Mouse (Mus musculus) kidney, adult 2 months (tissue): Measurements from ENCODE around the gene Parp6. TPM values are rescaled to one million over a fixed set of nuclear protein-coding genes. Genes with fewer than 3 reads are reported as not detected.

Experiments used
- DNase-seq: peaks from one replicate; pipeline ENCODE4 v3.0.0; 2021
- H3K27ac ChIP-seq: fragments of 200-500 bp; 2 replicates; pipeline ENCODE4 v1.5.1; 2012; ENCODE audit warnings: low read depth, low read length, control low read depth, inconsistent platforms; ENCODE audit not compliant: insufficient read depth
- H3K27me3 ChIP-seq: fragments of 200-500 bp; replicated peaks from 2 replicates; pipeline ENCODE4 v1.6.1; 2012; ENCODE audit warnings: mild to moderate bottlenecking, moderate library complexity, low read length, inconsistent platforms; ENCODE audit not compliant: control insufficient read depth, insufficient read depth
- H3K36me3 ChIP-seq: fragments of 200-500 bp; 2 replicates; pipeline ENCODE4 v1.6.1; 2012; ENCODE audit warnings: mild to moderate bottlenecking, moderate library complexity, low read length, inconsistent platforms; ENCODE audit not compliant: control insufficient read depth, insufficient read depth
- H3K4me1 ChIP-seq: fragments of 200-500 bp; 2 replicates; pipeline ENCODE4 v1.6.1; 2011; ENCODE audit warnings: low read length; ENCODE audit not compliant: control insufficient read depth, insufficient read depth
- H3K4me3 ChIP-seq: fragments of 200-500 bp; 2 replicates; pipeline ENCODE4 v1.5.1; 2011; ENCODE audit warnings: mild to moderate bottlenecking, low read depth, low read length, control low read depth; ENCODE audit not compliant: insufficient read depth
- CTCF ChIP-seq: fragments of 200-500 bp; conservative IDR thresholded peaks from 2 replicates; pipeline ENCODE4 v1.5.1; 2011; ENCODE audit warnings: low read depth, mild to moderate bottlenecking, control low read depth, low read length, moderate library complexity, mixed read lengths; ENCODE audit not compliant: insufficient read depth, insufficient read length
- POLR2A ChIP-seq: fragments of 200-500 bp; IDR thresholded peaks from one replicate; pipeline ENCODE4 v1.6.1; 2011; ENCODE audit warnings: low read depth, low read length, control low read depth
- WGBS: fragments of 180-500 bp; shearing (Covaris S2); methylation state at CpG from one replicate; pipeline ENCODE4 v1.1.7; 2018; 5-methylcytosine and 5-hydroxymethylcytosine counted together
- polyA plus RNA-seq: library from polyadenylated mRNA; depleted of rRNA; stranded (reverse); fragments of >200 nt; gene quantifications from 2 replicates; pipeline ENCODE4 v1.2.3, GENCODE M21; 2012; rRNA removed

Parp6 gene
- polyA plus RNA-seq = 15.3 and 19.1 TPM in 2 replicates

DNA sequence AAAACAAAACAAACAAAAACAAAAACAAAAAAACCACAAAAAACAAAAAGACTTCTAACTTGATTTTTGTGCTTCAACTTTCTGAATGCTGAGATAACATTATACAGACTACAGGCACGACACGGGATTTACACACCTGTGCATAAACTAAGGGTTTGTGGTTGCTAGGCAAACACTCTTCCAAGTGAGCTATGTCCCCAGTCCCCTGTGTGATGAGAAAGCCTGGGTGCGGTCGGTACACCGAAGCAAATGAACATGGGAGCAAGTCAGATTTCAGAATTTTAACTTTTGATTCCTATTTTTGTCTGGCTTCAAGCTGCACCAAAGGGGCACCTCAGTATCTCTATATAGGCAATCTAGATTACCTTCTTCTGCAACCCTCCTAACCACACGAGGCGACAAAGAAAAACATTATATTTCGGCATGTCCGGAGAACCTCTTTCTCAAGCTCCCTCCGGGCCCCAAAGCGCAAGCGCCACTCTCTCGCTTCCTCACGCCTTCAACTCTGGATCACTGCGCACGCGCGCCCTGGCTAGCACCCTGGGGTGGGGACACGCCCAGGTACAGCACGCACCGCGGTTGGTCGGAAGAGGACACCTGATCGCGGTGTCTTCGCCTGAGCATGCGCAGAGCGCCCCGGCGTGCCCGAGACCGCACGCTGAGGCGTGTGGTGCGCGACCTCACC lies at the start of gene Parp6:
Parp6 (plus strand) TSS at position 663 of the 685 bp plus-strand sequence.
- H3K27ac ChIP-seq = peak within 1 kb of the TSS; percentile 37
- H3K36me3 ChIP-seq = no peaks in the 10 kb centered on the region
- H3K27me3 ChIP-seq = no peaks in the 10 kb centered on the region
- TF ChIP-seq POLR2A (peak; percentile 57), CTCF (no peak)
- 1% methylated on average over 36 of the region's 36 CpGs for WGBS
- peak within 1 kb of the TSS; percentile 76 for H3K4me3 ChIP-seq
- DNase-seq = peak; percentile 100
- H3K4me1 ChIP-seq = no peaks in the 10 kb centered on the region

DNA sequence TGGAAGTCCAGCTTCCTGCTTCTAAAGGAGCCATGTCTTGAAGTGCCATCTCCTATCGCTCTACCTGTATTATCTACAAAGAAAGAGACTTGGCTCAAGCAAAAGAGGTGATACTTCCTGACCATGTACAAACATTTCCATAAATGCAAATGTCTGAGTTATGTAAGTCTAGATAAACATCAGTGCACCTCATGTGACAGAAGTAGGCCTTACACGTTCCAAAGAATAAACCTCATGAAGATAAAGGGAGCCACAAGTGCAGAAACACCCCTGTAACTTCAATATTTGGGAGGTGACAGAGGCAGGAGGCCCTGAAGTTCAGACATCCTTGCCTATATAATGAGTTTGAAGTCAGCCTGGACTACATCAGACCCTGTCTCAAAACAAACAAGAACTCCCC lies 45.2 kb upstream of the Parp6 start:
- Histone ChIP-seq H3K4me1 (no peaks in the 10 kb centered on the region), H3K27me3 (peaks cover 1% of the 10 kb centered on the region; the same call in 1 of the 2 replicates), H3K27ac (no peak overlapping the region), H3K4me3 (no peak overlapping the region), H3K36me3 (no peaks in the 10 kb centered on the region)
- DNase-seq = no peak
- WGBS = 79% methylated on average over 2 of the region's 2 CpGs
- TF ChIP-seq CTCF (no peak), POLR2A (no peak)

GRCm38 (mm10) chr9:59577401-59577800 lies 39.7 kb upstream of the Parp6 start:
- no peak for DNase-seq
- TF ChIP-seq CTCF (no peak), POLR2A (no peak)
- no peaks in the 10 kb centered on the region for H3K4me1 ChIP-seq
- H3K36me3 ChIP-seq = no peaks in the 10 kb centered on the region
- no peak overlapping the region for H3K27ac ChIP-seq
- H3K27me3 ChIP-seq = no peaks in the 10 kb centered on the region; the same call in 1 of the 2 replicates
- H3K4me3 ChIP-seq = peak overlapping the region; percentile 44
- WGBS = 13% methylated on average over 13 of the region's 13 CpGs

DNA sequence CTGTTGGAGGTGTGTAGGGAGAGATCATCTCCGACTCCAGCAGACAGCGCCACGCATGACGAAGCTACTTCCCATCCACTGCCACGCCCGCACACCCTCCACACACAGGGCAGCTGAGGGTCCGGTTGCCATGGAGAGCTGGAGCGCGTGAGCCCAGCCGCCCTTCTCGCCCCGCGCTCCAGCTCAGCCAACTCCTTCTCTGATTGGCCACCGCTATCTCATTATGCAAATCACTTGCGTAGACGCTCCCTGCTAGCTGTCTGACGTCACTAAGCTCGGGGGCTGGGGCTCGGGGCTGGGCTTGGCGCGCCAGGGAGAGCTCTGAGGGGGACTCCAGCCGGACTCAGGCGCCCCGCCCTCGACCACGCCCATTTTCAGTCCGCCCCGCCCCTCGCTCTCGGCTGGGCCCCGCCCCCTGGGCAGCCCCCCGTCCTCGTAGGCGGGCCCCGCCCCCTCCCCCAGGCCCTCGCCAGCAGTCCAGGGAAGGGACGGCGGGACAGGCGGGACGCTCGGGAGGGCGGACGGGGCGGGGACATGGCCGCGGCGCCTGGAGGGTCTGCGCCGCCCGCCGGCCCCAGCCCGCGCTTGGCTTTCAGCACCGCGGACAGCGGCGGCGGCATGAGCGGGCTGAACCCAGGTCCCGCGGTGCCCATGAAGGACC lies 39.1 kb upstream of the Parp6 start, which contains the start of gene Celf6:
Celf6 (plus strand) TSS at position 74 of the 661 bp plus-strand sequence.
- Histone ChIP-seq H3K4me3 (peak within 1 kb of the TSS; percentile 44), H3K27ac (no peak within 1 kb of the TSS), H3K36me3 (no peaks in the 10 kb centered on the region), H3K4me1 (no peaks in the 10 kb centered on the region), H3K27me3 (no peaks in the 10 kb centered on the region; the same call in 1 of the 2 replicates)
- WGBS = 3% methylated on average over 59 of the region's 61 CpGs
- peak; percentile 74 for DNase-seq
- TF ChIP-seq CTCF (no peak), POLR2A (no peak)

- WGBS = 2% methylated on average over 20 of the region's 20 CpGs
- Histone ChIP-seq H3K27ac (no peak overlapping the region), H3K4me1 (no peaks in the 10 kb centered on the region), H3K4me3 (no peak overlapping the region), H3K27me3 (no peaks in the 10 kb centered on the region; the same call in 1 of the 2 replicates), H3K36me3 (no peaks in the 10 kb centered on the region)
- no peak for DNase-seq
- TF ChIP-seq POLR2A (no peak), CTCF (no peak)
Measured at GRCm38 (mm10) chr9:59578505-59578867, 38.6 kb upstream of the Parp6 start.

DNA sequence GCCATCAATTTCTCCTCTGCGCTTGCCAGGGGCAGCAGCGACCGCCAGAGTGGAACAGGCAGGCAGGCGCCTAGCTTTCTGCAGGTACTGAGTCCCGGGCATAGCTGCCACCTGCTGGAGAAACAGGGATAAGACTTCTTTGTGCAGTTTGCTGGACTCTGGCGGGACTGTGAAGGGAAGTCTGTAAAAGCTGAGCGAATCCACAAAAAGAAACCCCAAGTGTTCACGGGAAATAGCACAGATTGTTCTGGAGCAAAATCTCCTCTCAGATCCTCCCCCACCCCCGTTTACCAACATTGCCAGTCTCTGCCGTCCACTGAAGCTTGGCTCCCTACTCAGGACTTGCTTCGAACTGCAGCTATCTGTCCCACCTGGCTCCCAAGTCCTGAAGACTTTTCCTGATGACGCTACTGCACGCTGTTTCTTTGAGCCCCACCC lies 32.2 kb upstream of the Parp6 start:
- H3K27me3 ChIP-seq = no peaks in the 10 kb centered on the region; the same call in none of the 2 replicates
- no peak overlapping the region for H3K4me3 ChIP-seq
- DNase-seq = peak; percentile 76
- TF ChIP-seq CTCF (peak; percentile 77), POLR2A (no peak)
- 2% methylated on average over 13 of the region's 13 CpGs for WGBS
- H3K4me1 ChIP-seq = no peaks in the 10 kb centered on the region
- H3K36me3 ChIP-seq = no peaks in the 10 kb centered on the region
- H3K27ac ChIP-seq = no peak overlapping the region

DNA sequence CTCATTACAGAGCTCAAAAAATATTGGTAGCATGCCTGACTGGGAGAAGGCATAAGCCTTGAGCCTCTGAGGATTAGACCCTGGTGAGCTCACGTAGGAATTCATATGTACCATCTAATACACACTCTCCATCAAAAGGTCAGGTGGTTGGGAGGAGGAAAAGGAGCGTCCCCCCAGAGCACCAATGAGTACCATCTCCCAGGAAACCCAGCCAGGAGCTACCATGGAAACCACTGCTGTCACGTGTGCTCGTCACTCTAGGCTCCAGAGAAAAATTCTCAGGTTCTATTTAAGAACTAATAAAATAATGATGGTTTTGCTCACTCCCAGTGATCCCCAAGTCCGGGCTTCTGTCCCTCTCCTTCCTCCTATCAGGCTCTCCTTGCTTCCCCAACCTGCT lies 28.8 kb upstream of the Parp6 start:
- TF ChIP-seq POLR2A (no peak), CTCF (no peak)
- Histone ChIP-seq H3K4me3 (no peak overlapping the region), H3K27me3 (no peaks in the 10 kb centered on the region; the same call in none of the 2 replicates), H3K36me3 (no peaks in the 10 kb centered on the region), H3K4me1 (no peaks in the 10 kb centered on the region), H3K27ac (no peak overlapping the region)
- no peak for DNase-seq
- WGBS = 71% methylated on average over 5 of the region's 5 CpGs
